In genomic region chr2:61655382-61656281, GRCm38 (mm10) we compare ENCODE assay signal across 8 mouse cellular contexts. TPM values are rescaled to one million over a fixed set of nuclear protein-coding genes. Genes with fewer than 3 reads are reported as not detected.
DNase-seq lines count a peak whose midpoint lies in the region; ATAC-seq and TF ChIP-seq lines count a peak whose summit lies in the region.

No protein-coding gene starts in this region.

- H3K4me2 ChIP-seq in intestine, postnatal 0 days (replicated peaks; ENCODE audit: low read depth), result peak overlapping the region; percentile 96
- peak overlapping the region; percentile 98 for H3K4me2 ChIP-seq in limb, embryonic 11.5 days (ENCODE audit: low read depth, severe bottlenecking)
- peak overlapping the region; percentile 95 for H3K4me2 ChIP-seq in midbrain, postnatal 0 days (ENCODE audit: low read depth, low read length, poor library complexity, severe bottlenecking)

- no peaks in the 10 kb centered on the region for H3K9me3 ChIP-seq in intestine, postnatal 0 days (ENCODE audit: control insufficient read depth)
- no peaks in the 10 kb centered on the region for H3K9me3 ChIP-seq in limb, embryonic 11.5 days (ENCODE audit: control insufficient read depth, low read length)
- no peaks in the 10 kb centered on the region for H3K9me3 ChIP-seq in midbrain, postnatal 0 days (ENCODE audit: low read length)

- peak; percentile 9 for DNase-seq in thymus, adult 2 months
- no peak for DNase-seq in thymus, postnatal 0 days (ENCODE audit: low spot score)
- DNase-seq in cerebellum, postnatal 14 days, result peak; percentile 68
- DNase-seq in frontal cortex, postnatal 14 days (ENCODE audit: low spot score in 2 of 2), result peak; percentile 61 to 63
- DNase-seq in limb, embryonic 11.5 days (ENCODE audit: low spot score), result peak; percentile 65
- DNase-seq in midbrain, postnatal 0 days (ENCODE audit: low spot score), result peak; percentile 63
- peak; percentile 48 for DNase-seq in thymus, postnatal 4 days

- no peak for TF ChIP-seq POLR2A in thymus, adult 2 months (IDR thresholded peaks at IDR 0.05; ENCODE audit: control insufficient read depth, extremely low read depth, insufficient read depth, low read length, poor library complexity)

- H3K4me1 ChIP-seq in thymus, adult 2 months (replicated peaks; ENCODE audit: control insufficient read depth, insufficient read depth, low read length), result peaks cover 11% of the 10 kb centered on the region
- H3K4me1 ChIP-seq in intestine, postnatal 0 days (replicated peaks; ENCODE audit: control insufficient read depth, insufficient read depth, low read length), result 0 out of 2 replicates have a peak, but pooled peaks cover 2% of the 10 kb centered on the region
- no peaks in the 10 kb centered on the region; the same call in 1 of the 2 replicates for H3K4me1 ChIP-seq in limb, embryonic 11.5 days (ENCODE audit: control insufficient read depth, insufficient read depth, low read length)
- no peaks in the 10 kb centered on the region for H3K4me1 ChIP-seq in midbrain, postnatal 0 days (ENCODE audit: insufficient read depth, low read length)

- WGBS in thymus, adult 2 months, result 7% methylated on average over 46 of the region's 46 CpGs
- WGBS in intestine, postnatal 0 days, result 3% methylated on average over 46 of the region's 46 CpGs
- under 1% methylated on average over 45 of the region's 46 CpGs for WGBS in limb, embryonic 11.5 days
- WGBS in midbrain, postnatal 0 days, result under 1% methylated on average over 45 of the region's 46 CpGs

- H3K9ac ChIP-seq in intestine, postnatal 0 days (ENCODE audit: low read depth, low read length), result 0 out of 2 replicates have a peak overlapping the region, but pooled peaks have one; percentile 17
- H3K9ac ChIP-seq in limb, embryonic 11.5 days (ENCODE audit: low read length), result no peak overlapping the region
- H3K9ac ChIP-seq in midbrain, postnatal 0 days (replicated peaks; ENCODE audit: low read length, poor library complexity, severe bottlenecking), result peak overlapping the region; percentile 81

- no peak for TF ChIP-seq CTCF in thymus, adult 2 months (IDR thresholded peaks at IDR 0.05; ENCODE audit: borderline replicate concordance, control insufficient read depth, extremely low read depth, insufficient read depth, low read length, poor library complexity)
- no peak for TF ChIP-seq CTCF in intestine, postnatal 0 days (IDR thresholded peaks at IDR 0.05; ENCODE audit: low read depth)
- peak; percentile 15 for TF ChIP-seq CTCF in midbrain, postnatal 0 days (IDR thresholded peaks at IDR 0.05)

- peaks cover 14% of the 10 kb centered on the region for H3K36me3 ChIP-seq in thymus, adult 2 months (ENCODE audit: control insufficient read depth, insufficient read depth, low read length)
- H3K36me3 ChIP-seq in intestine, postnatal 0 days (ENCODE audit: control insufficient read depth, insufficient read depth), result no peaks in the 10 kb centered on the region
- H3K36me3 ChIP-seq in limb, embryonic 11.5 days (ENCODE audit: control insufficient read depth, insufficient read depth, low read length), result no peaks in the 10 kb centered on the region
- H3K36me3 ChIP-seq in midbrain, postnatal 0 days (ENCODE audit: insufficient read depth, low read length), result no peaks in the 10 kb centered on the region

- no peak overlapping the region for H3K27ac ChIP-seq in thymus, adult 2 months (ENCODE audit: control insufficient read depth, insufficient read depth, low read length)
- no peak overlapping the region for H3K27ac ChIP-seq in intestine, postnatal 0 days (ENCODE audit: low read depth, low read length)
- no peak overlapping the region for H3K27ac ChIP-seq in limb, embryonic 11.5 days (replicated peaks; ENCODE audit: low read depth, low read length)
- peak overlapping the region; percentile 85 for H3K27ac ChIP-seq in midbrain, postnatal 0 days (ENCODE audit: low read depth, low read length)

- ATAC-seq in intestine, postnatal 0 days, result peak; percentile 56; the same call in 1 of the 2 replicates
- ATAC-seq in limb, embryonic 11.5 days (ENCODE audit: insufficient number of reproducible peaks, low FRiP score, low TSS enrichment, low read depth), result peak; percentile 58
- peak; percentile 81 for ATAC-seq in midbrain, postnatal 0 days (ENCODE audit: low FRiP score)

- peak overlapping the region; percentile 16 for H3K4me3 ChIP-seq in thymus, adult 2 months (ENCODE audit: control insufficient read depth, insufficient read depth, low read length)
- peak overlapping the region; percentile 55 for H3K4me3 ChIP-seq in intestine, postnatal 0 days (ENCODE audit: low read depth, low read length)
- H3K4me3 ChIP-seq in limb, embryonic 11.5 days (ENCODE audit: low read depth, low read length), result peak overlapping the region; percentile 51
- H3K4me3 ChIP-seq in midbrain, postnatal 0 days (ENCODE audit: low read depth, low read length), result peak overlapping the region; percentile 70

- H3K27me3 ChIP-seq in thymus, adult 2 months (ENCODE audit: control insufficient read depth, insufficient read depth, low read length), result peaks cover 7% of the 10 kb centered on the region
- 0 out of 2 replicates have a peak, but pooled peaks cover 4% of the 10 kb centered on the region for H3K27me3 ChIP-seq in intestine, postnatal 0 days (replicated peaks; ENCODE audit: control insufficient read depth, insufficient read depth, low read length)
- H3K27me3 ChIP-seq in limb, embryonic 11.5 days (ENCODE audit: control insufficient read depth, insufficient read depth, low read length), result 0 out of 2 replicates have a peak, but pooled peaks cover 2% of the 10 kb centered on the region
- no peaks in the 10 kb centered on the region for H3K27me3 ChIP-seq in midbrain, postnatal 0 days (ENCODE audit: insufficient read depth, low read length)

RNA-seq across cellular contexts. Expression of gene Psmd14, which starts 55.9 kb away (rescaled TPM):
- 24.8 and 26.7 TPM in 2 replicates for polyA plus RNA-seq in thymus, adult 2 months (2012; rRNA removed)
- 261 and 270 TPM in 2 replicates for polyA plus RNA-seq in thymus, postnatal 0 days (2015; fragmentation: Nextera tagmentation; extraction: Ambion mirVana)
- 115 and 120 TPM in 2 replicates for polyA plus RNA-seq in intestine, postnatal 0 days (2015; fragmentation: Nextera tagmentation; extraction: Ambion mirVana)
- polyA plus RNA-seq in limb, embryonic 11.5 days (2014; fragmentation: Nextera tagmentation; extraction: Ambion mirVana), result 232 and 233 TPM in 2 replicates
- total RNA-seq in midbrain, postnatal 0 days (2014; rRNA removed), result 87.4 and 119 TPM in 2 replicates
- 184 and 197 TPM in 2 replicates for polyA plus RNA-seq in midbrain, postnatal 0 days (2015; fragmentation: Nextera tagmentation; extraction: Ambion mirVana)

Comparison
In these comparisons a context has a peak if more than half of its experiments do, and no peak if none do; other contexts are left out.
1. H3K4me3 ChIP-seq: peak in every context shown above with its lines; median percentile 70 in midbrain, postnatal 0 days; 55 in intestine, postnatal 0 days; 51 in limb, embryonic 11.5 days; 16 in thymus, adult 2 months.